Mouse (Mus musculus): ENCODE measurements at regions not wholly inside any gene's neighbourhood (a gene's known extent, or its start where the extent isn't known, plus 50 kb on each side); places are given as distances from the start of the nearest gene placed in this dataset.

GRCm38 (mm10) chr2:134419581-134419980 lies 134.6 kb downstream of the Hao1 start:
- no peak for DNase-seq (ENCODE audit: low read depth)

GRCm38 (mm10) chr2:134399564-134399963 lies 154.6 kb downstream of the Hao1 start:
- DNase-seq (ENCODE audit: low read depth), result no peak

- DNase-seq (ENCODE audit: low read depth), result no peak
Observed at GRCm38 (mm10) chr2:134393421-134393820, 160.7 kb downstream of the Hao1 start.

- peak; percentile 81 for DNase-seq (ENCODE audit: low read depth)
Observed at GRCm38 (mm10) chr2:134375116-134375515, 179.1 kb downstream of the Hao1 start.

GRCm38 (mm10) chr2:134350894-134351501 lies 203.2 kb downstream of the Hao1 start:
- no peak for DNase-seq (ENCODE audit: low read depth)

GRCm38 (mm10) chr2:134350442-134350841 lies 203.7 kb downstream of the Hao1 start:
- no peak for DNase-seq (ENCODE audit: low read depth)

- DNase-seq (ENCODE audit: low read depth), result no peak
Observed at GRCm38 (mm10) chr2:134342515-134343140, 211.5 kb downstream of the Hao1 start.

GRCm38 (mm10) chr2:134308092-134308491 lies 246.1 kb downstream of the Hao1 start:
- DNase-seq (ENCODE audit: low read depth), result no peak

GRCm38 (mm10) chr2:134290126-134290691 lies 264.0 kb downstream of the Hao1 start:
- no peak for DNase-seq (ENCODE audit: low read depth)

GRCm38 (mm10) chr2:134275881-134276280 lies 278.3 kb downstream of the Hao1 start:
- DNase-seq (ENCODE audit: low read depth), result peak; percentile 8

GRCm38 (mm10) chr2:134268466-134268865 lies 285.7 kb downstream of the Hao1 start:
- DNase-seq (ENCODE audit: low read depth), result no peak

Measured in gonadal fat pad, adult 2 months (tissue).